Mouse (Mus musculus) kidney, adult 2 months (tissue): ENCODE measurements around the gene Shank2. TPM values are rescaled to one million over a fixed set of nuclear protein-coding genes. Genes with fewer than 3 reads are reported as not detected.

ENCODE experiments used
- DNase-seq: peaks from one replicate; pipeline ENCODE4 v3.0.0; 2021
- H3K27ac ChIP-seq: fragments of 200-500 bp; 2 replicates; pipeline ENCODE4 v1.5.1; 2012; ENCODE audit warnings: low read depth, low read length, control low read depth, inconsistent platforms; ENCODE audit not compliant: insufficient read depth
- H3K27me3 ChIP-seq: fragments of 200-500 bp; replicated peaks from 2 replicates; pipeline ENCODE4 v1.6.1; 2012; ENCODE audit warnings: mild to moderate bottlenecking, moderate library complexity, low read length, inconsistent platforms; ENCODE audit not compliant: control insufficient read depth, insufficient read depth
- H3K36me3 ChIP-seq: fragments of 200-500 bp; 2 replicates; pipeline ENCODE4 v1.6.1; 2012; ENCODE audit warnings: mild to moderate bottlenecking, moderate library complexity, low read length, inconsistent platforms; ENCODE audit not compliant: control insufficient read depth, insufficient read depth
- H3K4me1 ChIP-seq: fragments of 200-500 bp; 2 replicates; pipeline ENCODE4 v1.6.1; 2011; ENCODE audit warnings: low read length; ENCODE audit not compliant: control insufficient read depth, insufficient read depth
- H3K4me3 ChIP-seq: fragments of 200-500 bp; 2 replicates; pipeline ENCODE4 v1.5.1; 2011; ENCODE audit warnings: mild to moderate bottlenecking, low read depth, low read length, control low read depth; ENCODE audit not compliant: insufficient read depth
- CTCF ChIP-seq: fragments of 200-500 bp; conservative IDR thresholded peaks from 2 replicates; pipeline ENCODE4 v1.5.1; 2011; ENCODE audit warnings: low read depth, mild to moderate bottlenecking, control low read depth, low read length, moderate library complexity, mixed read lengths; ENCODE audit not compliant: insufficient read depth, insufficient read length
- POLR2A ChIP-seq: fragments of 200-500 bp; IDR thresholded peaks from one replicate; pipeline ENCODE4 v1.6.1; 2011; ENCODE audit warnings: low read depth, low read length, control low read depth
- WGBS: fragments of 180-500 bp; shearing (Covaris S2); methylation state at CpG from one replicate; pipeline ENCODE4 v1.1.7; 2018; 5-methylcytosine and 5-hydroxymethylcytosine counted together
- polyA plus RNA-seq: library from polyadenylated mRNA; depleted of rRNA; stranded (reverse); fragments of >200 nt; gene quantifications from 2 replicates; pipeline ENCODE4 v1.2.3, GENCODE M21; 2012

The Shank2 gene
- polyA plus RNA-seq, 1 experiment: 16.1 TPM

- no peak for DNase-seq
- H3K4me3 ChIP-seq: no peak overlapping the region
- H3K4me1 ChIP-seq: peaks cover 12% of the 10 kb centered on the region
- no peaks in the 10 kb centered on the region for H3K36me3 ChIP-seq
- H3K27me3 ChIP-seq: no peaks in the 10 kb centered on the region
- H3K27ac ChIP-seq: no peak overlapping the region
- TF ChIP-seq POLR2A (no peak), CTCF (no peak)
- 57% methylated on average over 4 of the region's 4 CpGs for WGBS
Measured at GRCm38 (mm10) chr7:144008079-144008478, 6.4 kb downstream of the Shank2 start.

- H3K27ac ChIP-seq: peak overlapping the region; percentile 72
Measured at GRCm38 (mm10) chr7:144008985-144009384, 7.3 kb downstream of the Shank2 start.

GRCm38 (mm10) chr7:144014485-144014884 is 12.8 kb downstream of the Shank2 start:
- TF ChIP-seq CTCF: no peak
- Histone ChIP-seq H3K4me1 (peaks cover 4% of the 10 kb centered on the region), H3K4me3 (no peak overlapping the region), H3K27me3 (no peaks in the 10 kb centered on the region), H3K27ac (peak overlapping the region; percentile 69; the same call in 1 of the 2 replicates), H3K36me3 (no peaks in the 10 kb centered on the region)
- WGBS: 27% methylated on average over 2 of the region's 2 CpGs
- DNase-seq: peak; percentile 65

More at GRCm38 (mm10) chr7:144008985-144009384, 7.3 kb downstream of the Shank2 start:
- DNase-seq: peak; percentile 95
- H3K36me3 ChIP-seq: no peaks in the 10 kb centered on the region
- no peaks in the 10 kb centered on the region for H3K27me3 ChIP-seq
- WGBS: 18% methylated on average over 4 of the region's 4 CpGs
- no peak for TF ChIP-seq CTCF
- TF ChIP-seq POLR2A: no peak
- H3K4me3 ChIP-seq: no peak overlapping the region
- H3K4me1 ChIP-seq: peaks cover 12% of the 10 kb centered on the region

GRCm38 (mm10) chr7:144021801-144022200 is 20.1 kb downstream of the Shank2 start:
- Histone ChIP-seq H3K36me3 (no peaks in the 10 kb centered on the region), H3K27me3 (no peaks in the 10 kb centered on the region), H3K27ac (peak overlapping the region; percentile 93), H3K4me1 (peaks cover 47% of the 10 kb centered on the region), H3K4me3 (no peak overlapping the region)
- DNase-seq: peak; percentile 89
- WGBS: 55% methylated on average over 3 of the region's 3 CpGs
- TF ChIP-seq POLR2A (no peak), CTCF (no peak)

GRCm38 (mm10) chr7:144022682-144023081 is 21.0 kb downstream of the Shank2 start:
- Histone ChIP-seq H3K4me1 (peaks cover 47% of the 10 kb centered on the region), H3K36me3 (no peaks in the 10 kb centered on the region), H3K27me3 (no peaks in the 10 kb centered on the region), H3K4me3 (no peak overlapping the region), H3K27ac (peak overlapping the region; percentile 93)
- WGBS: 9% methylated on average over 5 of the region's 5 CpGs
- TF ChIP-seq CTCF: no peak
- TF ChIP-seq POLR2A: no peak
- peak; percentile 95 for DNase-seq

GRCm38 (mm10) chr7:144023561-144023960 is 21.8 kb downstream of the Shank2 start:
- H3K4me1 ChIP-seq: peaks cover 47% of the 10 kb centered on the region
- H3K4me3 ChIP-seq: no peak overlapping the region
- no peaks in the 10 kb centered on the region for H3K27me3 ChIP-seq
- WGBS: 33% methylated on average over 4 of the region's 4 CpGs
- DNase-seq: peak; percentile 75
- H3K27ac ChIP-seq: peak overlapping the region; percentile 74
- H3K36me3 ChIP-seq: no peaks in the 10 kb centered on the region
- TF ChIP-seq CTCF (no peak), POLR2A (no peak)

GRCm38 (mm10) chr7:144026024-144026752 is 24.5 kb downstream of the Shank2 start:
- no peaks in the 10 kb centered on the region for H3K36me3 ChIP-seq
- DNase-seq: peak; percentile 23
- TF ChIP-seq POLR2A (no peak), CTCF (peak; percentile 64)
- no peaks in the 10 kb centered on the region for H3K27me3 ChIP-seq
- H3K4me3 ChIP-seq: no peak overlapping the region
- H3K27ac ChIP-seq: no peak overlapping the region
- WGBS: 87% methylated on average over 12 of the region's 12 CpGs
- H3K4me1 ChIP-seq: peaks cover 36% of the 10 kb centered on the region
